Mouse (Mus musculus) myocyte (in vitro differentiated cells): ENCODE measurements around the gene Gm20696.

Source experiments
- CEBPB ChIP-seq: IDR thresholded peaks from 2 replicates; pipeline ENCODE4 v1.6.1; 2011; ENCODE audit warnings: mild to moderate bottlenecking, moderate library complexity; ENCODE audit not compliant: poor library complexity, insufficient read depth, severe bottlenecking
- E2F4 ChIP-seq: IDR thresholded peaks from one replicate; pipeline ENCODE4 v1.6.1; 2011; ENCODE audit warnings: mild to moderate bottlenecking, control low read depth, moderate library complexity; ENCODE audit not compliant: insufficient read depth
- MAX ChIP-seq: IDR thresholded peaks from one replicate; pipeline ENCODE4 v1.6.1; 2011; ENCODE audit warnings: low read depth, mild to moderate bottlenecking, control low read depth
- MYOD1 ChIP-seq, 3 experiments: IDR thresholded peaks; one replicate each; pipeline ENCODE4 v1.6.1; 2011; ENCODE audit warnings: control low read depth in 2 of 3, low read depth in 2 of 3, mild to moderate bottlenecking in 2 of 3, moderate library complexity in 1 of 3; ENCODE audit not compliant: insufficient read length in 2 of 3, control insufficient read depth in 1 of 3
- MYOG ChIP-seq, 3 experiments: IDR thresholded peaks; one replicate each; pipeline ENCODE4 v1.6.1; 2011; ENCODE audit warnings: control low read depth in 2 of 3, low read depth in 2 of 3, mild to moderate bottlenecking in 2 of 3; ENCODE audit not compliant: insufficient read length in 2 of 3, control insufficient read depth in 1 of 3, insufficient read depth in 1 of 3
- POLR2A ChIP-seq: IDR thresholded peaks from one replicate; pipeline ENCODE4 v1.6.1; 2011; ENCODE audit warnings: low read depth, mild to moderate bottlenecking, control low read depth, moderate library complexity; ENCODE audit not compliant: insufficient read length
- POLR2AphosphoS2 ChIP-seq: IDR thresholded peaks from one replicate; pipeline ENCODE4 v1.6.1; 2011; ENCODE audit warnings: low read depth, control low read depth; ENCODE audit not compliant: insufficient read length
- USF1 ChIP-seq: IDR thresholded peaks from one replicate; pipeline ENCODE4 v1.6.1; 2011; ENCODE audit warnings: low read depth, mild to moderate bottlenecking, control low read depth, moderate library complexity

- TF ChIP-seq MAX (no peak), POLR2A (no peak), CEBPB (no peak), E2F4 (no peak), MYOD1 (IDR thresholded peaks at IDR 0.05; ENCODE audit: control insufficient read depth in 1 of 3, insufficient read length in 2 of 3, low read depth in 2 of 3) (no peak), USF1 (no peak), POLR2AphosphoS2 (no peak), MYOG (IDR thresholded peaks at IDR 0.05; ENCODE audit: control insufficient read depth in 1 of 3, insufficient read depth in 1 of 3, insufficient read length in 2 of 3, low read depth in 2 of 3) (no peak)
Measured at GRCm38 (mm10) chr6:99655488-99655887, 11.1 kb downstream of the Gm20696 start.
